Mouse (Mus musculus): ENCODE measurements around the gene Gata3. TPM values are rescaled to one million over a fixed set of nuclear protein-coding genes. Genes with fewer than 3 reads are reported as not detected.

Gata3 gene
- polyA plus RNA-seq, 1 experiment from 2014 or later: 7.9 TPM

- Histone ChIP-seq H3K4me2 (no peak overlapping the region), H3K27ac (ENCODE audit: poor library complexity, severe bottlenecking) (no peak overlapping the region), H3K4me1 (replicated peaks) (peaks cover 48% of the 10 kb centered on the region), H3K9ac (no peak overlapping the region), H3K27me3 (replicated peaks) (peaks cover 65% of the 10 kb centered on the region), H3K4me3 (no peak overlapping the region), H3K36me3 (no peaks in the 10 kb centered on the region), H3K9me3 (replicated peaks) (0 out of 2 replicates have a peak, but pooled peaks cover 3% of the 10 kb centered on the region)
- WGBS: 12% methylated on average over 14 of the region's 14 CpGs
- no peak for ATAC-seq (ENCODE audit: insufficient number of reproducible peaks, low FRiP score)
Observed at GRCm38 (mm10) chr2:9885217-9885770, 4.5 kb downstream of the Gata3 start.

DNA sequence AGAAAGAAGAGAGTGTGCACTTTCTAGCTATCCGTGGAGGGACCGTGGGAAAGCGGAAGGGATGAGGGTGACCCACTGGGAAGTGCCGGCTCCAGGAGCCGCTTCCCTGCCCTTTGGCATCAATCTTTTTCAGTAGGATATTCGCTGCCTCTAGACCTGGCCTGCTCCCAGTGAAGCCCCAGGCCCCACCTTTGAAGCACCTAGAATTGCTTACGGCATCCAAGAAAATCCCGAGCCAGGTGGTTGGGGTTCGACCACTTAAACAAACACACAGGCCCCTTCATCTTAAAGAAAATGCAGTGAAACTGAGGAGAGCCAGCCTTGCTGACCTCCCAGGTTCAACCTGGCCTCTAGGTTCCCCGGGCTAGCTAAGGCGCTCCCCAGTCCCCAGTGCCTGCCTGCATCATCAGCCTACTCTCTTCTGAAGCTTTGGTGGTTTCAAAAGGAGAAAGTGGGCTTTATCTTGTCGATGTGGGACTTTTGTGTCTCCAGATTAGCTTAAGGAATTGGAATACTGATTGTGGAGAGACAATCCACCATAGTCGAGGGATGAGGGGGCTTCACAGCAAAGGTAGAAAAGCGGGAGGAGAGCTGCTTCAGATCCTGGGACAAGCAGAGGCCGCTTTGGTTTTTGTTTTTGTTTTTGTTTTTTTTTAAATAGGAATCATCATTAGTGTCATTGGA lies 5.2 kb downstream of the Gata3 start:
- WGBS: 11% methylated on average over 15 of the region's 15 CpGs
- ATAC-seq (ENCODE audit: insufficient number of reproducible peaks, low FRiP score): no peak
- Histone ChIP-seq H3K36me3 (no peaks in the 10 kb centered on the region), H3K4me2 (peak overlapping the region; percentile 95), H3K9ac (no peak overlapping the region), H3K9me3 (replicated peaks) (no peaks in the 10 kb centered on the region), H3K4me1 (replicated peaks) (peaks cover 51% of the 10 kb centered on the region), H3K27ac (ENCODE audit: poor library complexity, severe bottlenecking) (no peak overlapping the region), H3K27me3 (replicated peaks) (peaks cover 63% of the 10 kb centered on the region), H3K4me3 (peak overlapping the region; percentile 48)

DNA sequence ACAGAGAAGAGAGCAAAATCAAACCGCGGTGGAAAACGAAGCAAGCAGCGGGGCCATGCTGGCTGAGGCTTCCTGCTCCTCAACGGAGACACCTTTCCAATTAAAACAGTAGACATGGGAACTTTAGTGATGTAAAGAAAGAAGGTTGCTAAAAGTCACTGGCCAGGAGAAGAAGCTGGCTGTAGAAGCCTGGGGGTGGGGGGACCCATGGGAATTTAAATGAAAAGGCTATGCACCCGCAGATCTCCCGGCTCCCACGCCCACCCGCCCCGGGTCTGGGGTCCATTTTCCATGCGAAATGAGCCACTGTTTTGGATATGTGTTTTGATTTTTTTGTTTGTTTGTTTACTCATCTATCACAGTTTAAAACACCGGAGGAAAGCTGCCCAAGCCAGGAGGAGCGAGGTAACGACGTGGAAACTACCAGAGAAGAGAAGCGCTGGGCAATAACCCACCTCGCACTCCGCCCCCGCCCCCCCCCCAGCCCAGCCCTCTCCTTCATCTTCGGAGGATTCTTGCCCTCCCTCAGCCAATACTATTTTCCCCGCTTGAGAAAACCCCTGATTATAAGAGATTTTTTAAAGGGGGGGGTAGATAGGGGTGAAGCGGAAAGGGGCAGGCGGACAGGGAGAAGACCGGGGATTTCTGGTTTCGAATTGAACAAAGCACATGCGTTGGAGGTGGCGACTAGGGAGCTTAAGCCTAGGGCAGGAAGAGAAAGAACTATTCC lies 5.9 kb downstream of the Gata3 start:
- H3K9me3 ChIP-seq (replicated peaks): no peaks in the 10 kb centered on the region
- no peaks in the 10 kb centered on the region for H3K36me3 ChIP-seq
- no peak overlapping the region for H3K9ac ChIP-seq
- no peak for ATAC-seq (ENCODE audit: insufficient number of reproducible peaks, low FRiP score)
- H3K27ac ChIP-seq (ENCODE audit: poor library complexity, severe bottlenecking): no peak overlapping the region
- 3% methylated on average over 27 of the region's 27 CpGs for WGBS
- peak overlapping the region; percentile 95 for H3K4me2 ChIP-seq
- H3K4me1 ChIP-seq (replicated peaks): peaks cover 46% of the 10 kb centered on the region
- H3K4me3 ChIP-seq: peak overlapping the region; percentile 48
- peaks cover 55% of the 10 kb centered on the region for H3K27me3 ChIP-seq (replicated peaks)

DNA sequence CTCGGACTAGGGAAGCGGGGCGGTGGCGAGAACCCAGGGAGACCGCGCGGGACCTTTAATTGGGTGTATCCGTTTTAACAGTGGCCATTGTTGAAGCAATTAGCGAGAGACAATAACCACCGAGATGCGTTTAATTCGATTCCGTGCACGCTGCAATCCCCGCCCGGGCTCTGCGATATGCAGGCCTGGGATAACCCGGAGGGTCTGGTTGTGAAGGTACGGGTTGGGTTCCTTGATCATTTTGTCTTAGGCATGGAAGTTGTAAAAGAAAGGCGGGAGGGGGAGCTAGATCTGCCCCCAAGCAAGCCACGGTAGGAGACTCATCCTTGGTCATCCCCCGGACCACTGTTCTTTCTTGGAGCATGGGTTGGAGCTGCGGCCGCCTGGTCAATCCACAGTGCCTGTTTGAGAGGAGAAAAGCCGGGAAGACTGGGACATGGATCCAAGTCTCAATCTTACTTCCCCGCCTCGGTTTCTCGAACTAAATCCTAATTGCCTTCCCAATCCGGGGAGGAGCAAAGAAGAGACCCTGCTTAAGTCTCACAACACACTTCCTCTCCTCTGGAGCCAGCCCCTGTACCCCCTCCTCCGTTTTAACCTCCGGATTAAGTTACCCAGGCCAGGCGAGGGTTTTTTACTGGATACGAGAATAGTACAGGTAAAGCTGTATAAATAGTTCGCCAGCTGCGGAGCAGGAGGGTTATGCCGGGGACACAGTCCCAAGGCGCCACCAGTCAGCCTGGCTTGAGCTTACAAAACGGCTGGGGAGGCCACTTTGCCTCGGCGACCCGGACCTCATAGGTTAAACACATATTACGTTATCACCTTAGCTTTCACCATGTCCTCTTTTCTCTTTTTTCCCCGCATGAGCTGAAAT lies 6.7 kb downstream of the Gata3 start:
- Histone ChIP-seq H3K27me3 (replicated peaks) (peaks cover 49% of the 10 kb centered on the region), H3K4me1 (replicated peaks) (peaks cover 44% of the 10 kb centered on the region), H3K4me3 (peak overlapping the region; percentile 48), H3K27ac (ENCODE audit: poor library complexity, severe bottlenecking) (no peak overlapping the region), H3K36me3 (no peaks in the 10 kb centered on the region), H3K9ac (peak overlapping the region; percentile 61; the same call in 1 of the 2 replicates), H3K9me3 (replicated peaks) (no peaks in the 10 kb centered on the region), H3K4me2 (peak overlapping the region; percentile 95)
- under 1% methylated on average over 43 of the region's 43 CpGs for WGBS
- ATAC-seq (ENCODE audit: insufficient number of reproducible peaks, low FRiP score): no peak

GRCm38 (mm10) chr2:9882371-9882925 lies 7.4 kb downstream of the Gata3 start:
- Histone ChIP-seq H3K9ac (peak overlapping the region; percentile 61; the same call in 1 of the 2 replicates), H3K4me1 (replicated peaks) (peaks cover 45% of the 10 kb centered on the region)

GRCm38 (mm10) chr2:9881611-9882023 lies 8.2 kb downstream of the Gata3 start:
- Histone ChIP-seq H3K27me3 (replicated peaks) (peaks cover 33% of the 10 kb centered on the region), H3K4me3 (peak overlapping the region; percentile 48), H3K4me1 (replicated peaks) (peaks cover 41% of the 10 kb centered on the region), H3K36me3 (no peaks in the 10 kb centered on the region), H3K4me2 (peak overlapping the region; percentile 95), H3K9me3 (replicated peaks) (no peaks in the 10 kb centered on the region), H3K27ac (ENCODE audit: poor library complexity, severe bottlenecking) (peak overlapping the region; percentile 57; the same call in 1 of the 2 replicates), H3K9ac (peak overlapping the region; percentile 60)
- ATAC-seq (ENCODE audit: insufficient number of reproducible peaks, low FRiP score): no peak
- 1% methylated on average over 13 of the region's 13 CpGs for WGBS

More at GRCm38 (mm10) chr2:9882371-9882925, 7.4 kb downstream of the Gata3 start:
- H3K36me3 ChIP-seq: no peaks in the 10 kb centered on the region
- WGBS: under 1% methylated on average over 39 of the region's 39 CpGs
- H3K27me3 ChIP-seq (replicated peaks): peaks cover 42% of the 10 kb centered on the region
- peak overlapping the region; percentile 95 for H3K4me2 ChIP-seq
- ATAC-seq (ENCODE audit: insufficient number of reproducible peaks, low FRiP score): no peak
- H3K4me3 ChIP-seq: peak overlapping the region; percentile 48
- H3K27ac ChIP-seq (ENCODE audit: poor library complexity, severe bottlenecking): no peak overlapping the region; the same call in 1 of the 2 replicates
- H3K9me3 ChIP-seq (replicated peaks): no peaks in the 10 kb centered on the region

GRCm38 (mm10) chr2:9881051-9881591 lies 8.7 kb downstream of the Gata3 start, which contains the start of gene 4930412O13Rik:
Gene 4930412O13Rik (plus strand): TSS chr2:9881252.
- Histone ChIP-seq H3K9me3 (replicated peaks) (no peaks in the 10 kb centered on the region), H3K9ac (peak within 1 kb of the TSS; percentile 61), H3K4me2 (peak within 1 kb of the TSS; percentile 95), H3K27me3 (replicated peaks) (peaks cover 28% of the 10 kb centered on the region), H3K4me3 (peak within 1 kb of the TSS; percentile 60), H3K27ac (ENCODE audit: poor library complexity, severe bottlenecking) (peak within 1 kb of the TSS; percentile 57), H3K36me3 (no peaks in the 10 kb centered on the region), H3K4me1 (replicated peaks) (peaks cover 41% of the 10 kb centered on the region)
- under 1% methylated on average over 33 of the region's 35 CpGs for WGBS
- ATAC-seq (ENCODE audit: insufficient number of reproducible peaks, low FRiP score): no peak

- no peaks in the 10 kb centered on the region for H3K9me3 ChIP-seq (replicated peaks)
- H3K9ac ChIP-seq: no peak overlapping the region; the same call in 1 of the 2 replicates
- peak overlapping the region; percentile 60 for H3K4me3 ChIP-seq
- H3K36me3 ChIP-seq: no peaks in the 10 kb centered on the region
- no peak for ATAC-seq (ENCODE audit: insufficient number of reproducible peaks, low FRiP score)
- no peak overlapping the region for H3K27ac ChIP-seq (ENCODE audit: poor library complexity, severe bottlenecking)
- peaks cover 42% of the 10 kb centered on the region for H3K4me1 ChIP-seq (replicated peaks)
- WGBS: 6% methylated on average over 11 of the region's 11 CpGs
- peaks cover 20% of the 10 kb centered on the region for H3K27me3 ChIP-seq (replicated peaks)
- H3K4me2 ChIP-seq: peak overlapping the region; percentile 95
Observed at GRCm38 (mm10) chr2:9880271-9880670, 9.6 kb downstream of the Gata3 start.

DNA sequence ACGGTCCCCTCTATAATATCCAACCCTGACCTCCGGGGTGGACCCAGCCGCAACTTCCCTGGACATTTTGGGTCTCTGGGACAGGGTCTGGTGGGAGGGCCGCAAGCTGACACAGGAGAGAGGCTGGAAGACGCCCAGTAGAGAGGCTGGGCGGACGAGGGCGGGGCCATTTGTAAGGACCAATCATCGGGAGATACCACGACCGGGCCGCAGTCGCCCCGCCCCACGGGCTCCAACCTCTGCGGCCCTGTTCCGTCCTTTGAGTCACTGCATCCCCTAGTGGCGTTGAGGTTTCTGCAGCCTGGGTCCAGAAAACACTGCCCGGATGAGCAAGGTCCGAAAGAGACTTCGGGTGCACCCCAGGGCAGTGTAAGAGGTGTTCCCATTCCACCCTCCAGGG lies 10.3 kb downstream of the Gata3 start:
- Histone ChIP-seq H3K27me3 (replicated peaks) (peaks cover 18% of the 10 kb centered on the region), H3K36me3 (no peaks in the 10 kb centered on the region), H3K4me2 (peak overlapping the region; percentile 95), H3K9ac (peak overlapping the region; percentile 59; the same call in 1 of the 2 replicates), H3K4me1 (replicated peaks) (peaks cover 47% of the 10 kb centered on the region), H3K9me3 (replicated peaks) (no peaks in the 10 kb centered on the region), H3K27ac (ENCODE audit: poor library complexity, severe bottlenecking) (0 out of 2 replicates have a peak overlapping the region, but pooled peaks have one; percentile 73), H3K4me3 (peak overlapping the region; percentile 60)
- 0% methylated on average over 21 of the region's 21 CpGs for WGBS
- peak; percentile 91 for ATAC-seq (ENCODE audit: insufficient number of reproducible peaks, low FRiP score)

DNA sequence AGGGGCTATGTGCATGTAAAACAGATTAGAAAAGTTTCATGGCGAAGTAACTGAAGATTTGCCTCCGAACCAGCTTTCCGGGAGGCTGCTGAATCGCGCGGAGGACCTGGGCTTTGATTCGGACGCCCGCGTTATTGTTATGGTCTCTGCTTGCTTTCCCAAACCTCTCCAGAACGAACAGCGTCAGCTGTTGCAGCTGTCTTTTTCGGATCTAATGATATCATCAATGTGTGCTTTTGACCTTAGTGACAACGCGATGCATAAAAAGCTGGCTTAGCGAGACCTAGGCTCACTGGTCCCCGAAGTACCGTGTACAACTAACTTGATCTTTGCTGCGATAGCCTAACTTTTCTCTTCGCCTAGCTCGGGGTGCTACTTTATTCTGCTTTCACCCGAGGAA lies 10.7 kb downstream of the Gata3 start:
- Histone ChIP-seq H3K27me3 (replicated peaks) (peaks cover 20% of the 10 kb centered on the region), H3K27ac (ENCODE audit: poor library complexity, severe bottlenecking) (peak overlapping the region; percentile 73), H3K4me3 (peak overlapping the region; percentile 60), H3K36me3 (no peaks in the 10 kb centered on the region), H3K9me3 (replicated peaks) (no peaks in the 10 kb centered on the region), H3K9ac (peak overlapping the region; percentile 59; the same call in 1 of the 2 replicates), H3K4me2 (peak overlapping the region; percentile 95), H3K4me1 (replicated peaks) (peaks cover 47% of the 10 kb centered on the region)
- peak; percentile 0; the same call in 1 of the 2 replicates for ATAC-seq (ENCODE audit: insufficient number of reproducible peaks, low FRiP score)
- under 1% methylated on average over 22 of the region's 22 CpGs for WGBS
